Mouse (Mus musculus) intestine, postnatal 0 days (tissue): ENCODE results near the gene Nrp1. TPM values are rescaled to one million over a fixed set of nuclear protein-coding genes. Genes with fewer than 3 reads are reported as not detected.
A peak's percentile ranks its signal among the peaks of the same experiment; 100 is the strongest.

Source experiments
- ATAC-seq: fragments of 200-750 bp; cut with Nextera tagmentation; 2 replicates; pipeline ENCODE4 v1.8.0; 2017; ENCODE audit warnings: mild to moderate bottlenecking, moderate TSS enrichment, moderate library complexity
- H3K27ac ChIP-seq: fragments of 300-500 bp; sonication (generic); 2 replicates; pipeline ENCODE4 v1.5.1; 2014; ENCODE audit warnings: mild to moderate bottlenecking, low read depth, low read length, moderate library complexity
- H3K27me3 ChIP-seq: fragments of 300-500 bp; sonication (generic); replicated peaks from 2 replicates; pipeline ENCODE4 v1.6.1; 2014; ENCODE audit warnings: low read length, mixed read lengths; ENCODE audit not compliant: control insufficient read depth, insufficient read depth
- H3K36me3 ChIP-seq: fragments of 300-500 bp; sonication (generic); 2 replicates; pipeline ENCODE4 v1.6.1; 2014; ENCODE audit warnings: mild to moderate bottlenecking, moderate library complexity; ENCODE audit not compliant: control insufficient read depth, insufficient read depth
- H3K4me1 ChIP-seq: fragments of 300-500 bp; sonication (generic); replicated peaks from 2 replicates; pipeline ENCODE4 v1.6.1; 2014; ENCODE audit warnings: antibody characterized with exemption, low read length, mixed read lengths; ENCODE audit not compliant: control insufficient read depth, insufficient read depth
- H3K4me2 ChIP-seq: fragments of 300-500 bp; sonication (generic); replicated peaks from 2 replicates; pipeline ENCODE4 v1.6.1; 2014; ENCODE audit warnings: low read depth, mild to moderate bottlenecking, moderate library complexity
- H3K4me3 ChIP-seq: fragments of 300-500 bp; sonication (generic); 2 replicates; pipeline ENCODE4 v1.5.1; 2014; ENCODE audit warnings: low read depth, low read length
- H3K9ac ChIP-seq: fragments of 300-500 bp; sonication (generic); 2 replicates; pipeline ENCODE4 v1.6.1; 2014; ENCODE audit warnings: mild to moderate bottlenecking, low read depth, low read length
- H3K9me3 ChIP-seq: fragments of 300-500 bp; sonication (generic); 2 replicates; pipeline ENCODE4 v1.6.1; 2016; ENCODE audit warnings: mixed run types; ENCODE audit not compliant: control insufficient read depth
- CTCF ChIP-seq: sonication (generic); IDR thresholded peaks from 2 replicates; pipeline ENCODE4 v1.5.1; 2016; ENCODE audit warnings: low read depth, mild to moderate bottlenecking, control low read depth, antibody characterized with exemption, moderate library complexity
- WGBS: fragments of 180-500 bp; shearing (Covaris S2); extraction: QIAGEN DNeasy Blood & Tissue Kit; methylation state at CpG from one replicate; pipeline ENCODE4 v1.1.7; 2014; 5-methylcytosine and 5-hydroxymethylcytosine counted together
- polyA plus RNA-seq: library from polyadenylated mRNA; unstranded; fragments of >200 nt; fragmentation: Nextera tagmentation; extraction: Ambion mirVana; gene quantifications from 2 replicates; pipeline ENCODE4 v1.2.1, GENCODE M21; 2015

Nrp1 gene
- polyA plus RNA-seq, 1 experiment from 2014 or later: 15.7 TPM

DNA sequence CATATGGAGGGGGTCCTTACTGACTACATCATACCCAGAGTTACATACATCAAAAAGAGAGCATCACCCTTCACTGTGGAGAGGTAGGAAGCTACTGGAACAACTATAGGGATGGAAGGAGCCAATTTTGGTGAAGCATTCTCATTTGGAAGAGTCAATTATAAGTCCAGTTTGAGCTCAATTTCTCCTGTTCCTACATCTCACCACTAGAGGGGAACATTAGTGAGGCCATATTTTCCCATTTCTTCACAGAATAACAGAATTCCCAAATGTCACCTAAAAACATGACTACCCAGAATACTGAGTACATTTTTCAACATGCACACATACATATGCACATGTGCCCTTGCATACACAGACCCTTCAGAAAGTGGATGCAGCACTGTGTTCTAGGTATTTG lies 152.6 kb downstream of the Nrp1 start:
- H3K4me2 ChIP-seq: no peak overlapping the region
- H3K27ac ChIP-seq: no peak overlapping the region
- no peaks in the 10 kb centered on the region for H3K4me1 ChIP-seq
- TF ChIP-seq CTCF: peak; percentile 38
- H3K27me3 ChIP-seq: no peaks in the 10 kb centered on the region
- no peak for ATAC-seq
- no peak overlapping the region for H3K4me3 ChIP-seq
- no peaks in the 10 kb centered on the region for H3K36me3 ChIP-seq
- H3K9me3 ChIP-seq: no peaks in the 10 kb centered on the region
- no peak overlapping the region for H3K9ac ChIP-seq

DNA sequence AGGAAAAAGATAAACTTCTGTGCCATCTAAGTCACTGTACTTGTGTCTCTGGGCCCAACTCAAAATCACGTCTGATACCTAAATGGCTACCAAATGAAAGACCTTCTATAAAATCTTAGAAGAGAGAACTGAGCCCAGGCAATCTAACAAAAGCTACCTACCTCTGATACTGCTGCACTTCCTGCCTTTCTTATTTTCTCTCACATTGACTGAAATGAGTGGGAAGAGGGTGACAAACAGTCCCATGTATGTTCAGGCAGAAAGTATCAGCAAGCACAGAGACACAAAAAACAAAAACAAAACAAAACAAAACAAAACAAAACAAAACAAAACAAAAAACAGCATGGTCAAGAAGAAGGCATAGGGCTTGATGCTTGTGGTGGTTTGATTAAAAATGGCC lies 153.3 kb downstream of the Nrp1 start:
- no peak overlapping the region for H3K27ac ChIP-seq
- WGBS: 92% methylated on average over 1 of the region's 1 CpGs
- H3K9ac ChIP-seq: no peak overlapping the region
- ATAC-seq: no peak
- H3K4me2 ChIP-seq: no peak overlapping the region
- no peaks in the 10 kb centered on the region for H3K4me1 ChIP-seq
- H3K27me3 ChIP-seq: no peaks in the 10 kb centered on the region
- TF ChIP-seq CTCF: no peak
- H3K4me3 ChIP-seq: no peak overlapping the region
- no peaks in the 10 kb centered on the region for H3K9me3 ChIP-seq
- no peaks in the 10 kb centered on the region for H3K36me3 ChIP-seq

DNA sequence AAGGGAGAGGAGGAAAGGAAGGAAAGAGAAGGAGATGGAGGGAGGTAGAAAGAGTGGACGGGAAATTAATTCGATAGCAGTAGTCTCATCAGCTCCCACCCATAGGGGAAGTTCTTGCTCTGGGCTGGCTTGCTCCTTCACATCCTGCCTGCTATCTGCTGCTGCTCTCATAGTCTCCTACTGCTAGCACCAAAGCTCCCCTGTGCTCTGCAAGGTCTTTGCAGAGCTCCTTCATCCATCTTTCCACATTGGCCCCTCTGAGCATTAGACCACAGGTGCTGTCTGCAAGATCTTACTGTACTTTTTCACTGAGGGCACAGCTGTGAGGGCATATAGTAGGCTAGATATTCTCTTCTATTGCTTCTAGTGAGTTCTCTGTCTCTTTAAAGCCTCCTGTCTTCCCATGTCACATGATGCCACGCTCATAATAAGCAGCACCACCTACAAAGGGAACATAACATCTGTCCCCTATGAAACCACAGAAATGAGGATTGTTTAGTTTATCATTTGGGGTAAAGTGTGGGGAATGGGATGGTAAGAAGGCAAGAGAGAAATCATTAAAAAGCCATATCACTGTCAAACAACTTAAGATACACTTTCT lies 158.5 kb downstream of the Nrp1 start:
- Histone ChIP-seq H3K9me3 (no peaks in the 10 kb centered on the region), H3K27ac (no peak overlapping the region), H3K9ac (no peak overlapping the region), H3K4me1 (no peaks in the 10 kb centered on the region), H3K4me2 (no peak overlapping the region), H3K36me3 (no peaks in the 10 kb centered on the region), H3K4me3 (no peak overlapping the region), H3K27me3 (no peaks in the 10 kb centered on the region)
- TF ChIP-seq CTCF: no peak
- 71% methylated on average over 3 of the region's 3 CpGs for WGBS
- no peak for ATAC-seq

DNA sequence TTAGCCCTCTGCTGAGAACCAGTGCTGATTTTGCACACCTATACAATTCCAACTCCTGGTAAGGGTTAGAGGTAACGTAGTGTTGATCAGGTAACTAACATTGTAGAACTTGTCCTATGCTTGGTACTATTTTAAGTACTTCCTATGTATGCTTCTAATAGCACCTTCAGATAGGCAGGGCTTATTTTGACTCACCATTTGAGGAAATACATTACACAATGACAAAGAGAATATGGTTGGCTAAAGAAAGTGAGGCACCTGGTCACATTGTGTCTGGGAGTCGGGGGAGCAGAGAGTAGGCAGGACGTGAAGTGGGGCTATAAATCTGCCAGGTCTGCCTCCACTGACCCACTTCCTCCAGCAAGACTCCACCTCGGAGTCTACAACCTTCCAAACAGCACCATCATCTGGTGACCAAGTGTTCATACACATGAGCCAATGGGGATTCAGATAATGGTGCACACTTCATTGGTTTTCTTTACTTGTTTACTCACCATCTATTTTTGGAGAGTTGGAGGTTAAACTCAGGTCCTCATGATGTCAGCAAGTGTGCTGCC lies 159.2 kb downstream of the Nrp1 start:
- H3K4me3 ChIP-seq: no peak overlapping the region
- H3K4me1 ChIP-seq: no peaks in the 10 kb centered on the region
- H3K27me3 ChIP-seq: no peaks in the 10 kb centered on the region
- H3K27ac ChIP-seq: no peak overlapping the region
- H3K9me3 ChIP-seq: no peaks in the 10 kb centered on the region
- no peak overlapping the region for H3K9ac ChIP-seq
- no peak overlapping the region for H3K4me2 ChIP-seq
- no peaks in the 10 kb centered on the region for H3K36me3 ChIP-seq
- WGBS: 31% methylated on average over 4 of the region's 4 CpGs
- peak; percentile 10; the same call in 1 of the 2 replicates for TF ChIP-seq CTCF
- no peak for ATAC-seq

DNA sequence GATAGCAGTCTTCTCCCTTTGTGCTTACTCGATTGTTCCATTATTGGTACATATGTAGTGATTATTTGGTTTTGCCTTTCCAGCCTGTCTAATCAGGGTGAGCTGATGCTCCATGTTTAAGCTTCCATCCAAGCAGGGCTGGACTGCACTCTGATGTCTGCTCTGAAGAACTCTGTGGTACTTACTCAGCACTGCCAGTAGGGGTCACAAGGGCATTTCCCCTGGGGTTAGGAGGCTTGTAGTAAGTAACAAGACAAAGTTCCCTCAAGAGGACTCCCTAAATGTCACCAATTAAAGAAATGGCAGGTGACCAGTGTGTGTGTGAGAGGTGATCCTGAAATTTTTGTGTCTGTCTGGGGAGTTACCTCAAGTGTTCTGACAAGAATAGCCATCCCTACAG lies 161.0 kb downstream of the Nrp1 start:
- no peaks in the 10 kb centered on the region for H3K27me3 ChIP-seq
- H3K9me3 ChIP-seq: no peaks in the 10 kb centered on the region
- ATAC-seq: no peak
- no peaks in the 10 kb centered on the region for H3K4me1 ChIP-seq
- TF ChIP-seq CTCF: peak; percentile 71
- 70% methylated on average over 1 of the region's 1 CpGs for WGBS
- no peaks in the 10 kb centered on the region for H3K36me3 ChIP-seq
- H3K4me2 ChIP-seq: no peak overlapping the region
- H3K9ac ChIP-seq: no peak overlapping the region
- H3K27ac ChIP-seq: no peak overlapping the region
- no peak overlapping the region for H3K4me3 ChIP-seq

DNA sequence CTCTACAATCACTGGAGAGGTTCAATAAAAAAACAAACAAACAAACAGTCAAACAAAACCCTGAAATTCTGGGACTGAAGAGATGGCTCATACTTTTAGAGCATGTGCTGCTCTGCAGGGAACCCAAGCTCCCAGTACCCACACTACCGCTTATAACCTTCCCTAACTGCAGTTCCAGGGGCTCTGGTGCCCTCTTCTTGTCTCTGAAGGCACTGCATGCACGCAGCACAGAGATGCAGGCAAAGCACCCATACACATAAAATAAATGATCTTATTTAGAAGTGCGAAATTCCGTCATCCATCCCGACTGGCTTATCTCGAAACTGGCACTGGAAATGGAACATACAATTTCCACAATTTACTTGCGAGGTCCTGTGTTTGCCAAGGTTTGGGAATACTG lies 165.4 kb downstream of the Nrp1 start:
- 65% methylated on average over 7 of the region's 7 CpGs for WGBS

More for the DNA sequence above, 165.4 kb downstream of the Nrp1 start:
- ATAC-seq: no peak
- H3K4me1 ChIP-seq: no peaks in the 10 kb centered on the region
- H3K27me3 ChIP-seq: no peaks in the 10 kb centered on the region
- no peak overlapping the region for H3K4me3 ChIP-seq
- no peak overlapping the region for H3K4me2 ChIP-seq
- TF ChIP-seq CTCF: peak; percentile 60
- no peak overlapping the region for H3K27ac ChIP-seq
- H3K36me3 ChIP-seq: no peaks in the 10 kb centered on the region
- no peak overlapping the region for H3K9ac ChIP-seq
- H3K9me3 ChIP-seq: no peaks in the 10 kb centered on the region
